Mouse (Mus musculus): ENCODE data around the gene Sytl3.
"Not testable (repeated sequence)": the region's sequence is repeated elsewhere in the genome, so short reads cannot be mapped to it uniquely, and the experiment has no call there.

Gene Sytl3

GRCm38 (mm10) chr17:6696521-6696920 lies 37.6 kb downstream of the Sytl3 start:
- DNase-seq: not testable (repeated sequence)

DNA sequence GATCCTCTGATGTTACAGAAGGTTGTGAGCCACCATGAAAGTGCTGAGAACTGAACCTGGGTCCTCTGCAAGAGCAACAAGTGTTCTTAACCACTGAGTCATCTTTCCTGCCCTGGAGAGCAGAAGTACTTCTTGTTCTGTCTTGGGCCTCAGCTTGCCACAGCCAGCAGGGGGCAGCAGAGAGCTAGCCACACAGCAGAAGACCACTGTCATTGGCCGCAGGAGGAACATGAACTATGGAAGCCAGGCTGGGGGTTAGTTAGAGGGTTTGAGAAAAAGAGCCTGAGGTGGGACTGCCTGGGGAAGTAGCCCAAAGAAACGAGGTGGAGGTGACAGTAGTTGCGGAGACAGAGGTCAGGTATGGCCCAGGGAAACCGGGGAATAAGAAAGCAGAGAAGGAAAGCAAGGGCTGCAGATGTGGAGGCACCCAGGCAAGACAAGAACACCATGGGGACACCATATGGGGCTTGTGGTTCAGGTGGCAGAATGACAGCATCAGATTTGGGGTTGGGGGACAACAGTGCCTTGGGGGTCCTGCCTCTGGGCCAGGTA lies 38.4 kb downstream of the Sytl3 start:
- peak; percentile 70 for DNase-seq

- DNase-seq: not testable (repeated sequence)
Observed at GRCm38 (mm10) chr17:6699502-6699901, 40.6 kb downstream of the Sytl3 start.

DNA sequence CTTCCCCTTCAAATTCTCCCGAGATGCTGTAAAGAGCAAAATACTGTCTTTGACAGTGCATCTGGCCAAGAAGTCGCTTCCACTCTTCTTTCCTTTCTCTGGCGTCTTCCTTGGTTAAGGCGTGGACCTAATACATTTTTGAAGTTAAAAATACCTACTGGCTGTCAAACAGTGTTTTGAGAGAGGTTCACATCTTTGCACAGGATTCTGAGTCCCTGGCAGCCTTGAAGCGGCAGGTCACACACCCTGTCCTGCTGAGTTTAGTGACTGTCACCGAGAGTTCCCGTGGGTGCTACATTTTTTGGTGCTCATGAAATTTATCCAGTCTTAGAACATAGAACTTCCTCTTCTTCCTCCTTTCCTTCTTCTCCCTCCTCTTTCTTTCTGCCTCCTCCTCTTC lies 41.2 kb downstream of the Sytl3 start:
- DNase-seq: not testable (repeated sequence)

GRCm38 (mm10) chr17:6702625-6703221 lies 43.8 kb downstream of the Sytl3 start:
- DNase-seq: not testable (repeated sequence)

DNA sequence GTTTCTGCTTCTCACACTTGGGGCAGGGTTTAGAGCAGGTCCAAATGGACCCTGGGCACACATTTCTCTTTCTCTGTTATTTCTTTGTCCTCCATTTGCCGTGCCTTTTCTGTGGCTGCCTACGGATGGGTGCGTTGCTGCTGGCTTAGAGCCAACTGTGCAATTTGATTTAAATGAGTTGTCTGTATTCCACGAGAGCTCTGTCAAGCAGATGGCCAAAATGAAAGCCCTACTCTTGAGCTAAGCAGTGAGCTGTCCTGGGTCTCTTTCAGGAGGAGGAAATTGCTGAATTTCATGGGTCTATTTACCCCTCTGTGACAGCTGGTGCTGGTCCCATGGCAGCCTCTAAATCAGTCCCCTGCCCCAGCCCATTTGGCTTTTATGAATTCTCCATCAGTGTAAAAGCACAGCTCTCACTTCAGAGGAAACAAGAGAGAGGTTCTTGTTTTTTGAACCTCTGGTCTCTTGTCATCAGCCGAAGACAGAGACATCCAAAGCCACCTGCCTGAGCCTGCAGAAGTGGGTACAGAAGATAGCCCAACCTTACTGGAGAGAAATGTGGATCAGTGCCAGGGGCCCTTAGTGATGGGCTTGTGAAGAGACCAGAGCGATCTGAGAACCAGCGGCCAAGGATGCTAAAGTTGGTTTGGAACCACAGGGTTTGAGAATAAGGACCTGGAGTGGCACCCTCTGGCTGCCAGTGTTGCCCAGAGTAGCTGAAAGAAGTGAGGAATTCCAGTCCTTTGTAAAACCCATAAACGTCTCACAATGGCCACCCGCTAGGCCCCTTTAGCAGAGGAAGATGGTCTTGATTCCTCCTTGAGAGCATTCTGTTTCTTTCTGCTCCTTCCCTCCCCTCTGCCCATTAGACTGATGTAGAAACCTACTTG lies 44.7 kb downstream of the Sytl3 start:
- DNase-seq: not testable (repeated sequence)

DNA sequence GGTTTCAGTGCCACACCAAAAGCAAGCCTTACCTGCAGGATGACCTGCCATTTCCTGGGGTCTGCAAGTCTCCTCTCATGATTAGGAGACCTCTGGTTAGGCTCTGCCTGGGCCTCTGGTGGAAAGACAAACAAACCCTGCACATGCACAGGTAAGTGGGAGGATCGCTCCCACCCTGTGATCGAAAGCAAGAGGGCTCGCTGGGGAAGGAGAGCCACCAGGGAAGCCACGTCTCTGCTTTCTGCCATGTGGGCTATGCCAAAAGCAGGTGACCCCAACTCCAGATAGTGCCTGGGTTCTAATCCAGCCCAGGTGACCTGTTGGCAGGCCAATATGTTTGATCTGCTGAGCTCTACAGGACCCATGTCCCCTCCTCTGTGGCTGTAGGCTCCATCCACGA lies 47.6 kb downstream of the Sytl3 start:
- DNase-seq: not testable (repeated sequence)

DNA sequence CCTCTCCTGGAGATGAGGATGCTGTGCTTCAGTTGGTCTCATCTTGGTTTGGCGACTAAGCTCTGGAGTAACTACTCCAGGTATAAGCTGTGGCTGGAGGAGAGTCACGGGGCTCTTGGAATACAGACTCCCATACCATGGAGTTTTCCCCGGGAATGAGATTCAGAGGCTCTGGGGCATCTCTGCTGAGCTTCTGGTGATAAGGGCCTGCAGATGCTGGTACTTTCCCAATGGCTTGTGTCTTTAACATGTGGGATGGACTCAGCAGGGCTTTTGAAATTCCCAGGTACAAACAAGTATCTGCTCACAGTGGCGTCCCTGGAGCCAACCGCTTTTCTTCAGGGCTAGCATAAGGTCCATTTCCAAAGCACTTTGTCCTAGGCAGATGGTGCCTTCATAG lies 48.5 kb downstream of the Sytl3 start:
- not testable (repeated sequence) for DNase-seq

DNA sequence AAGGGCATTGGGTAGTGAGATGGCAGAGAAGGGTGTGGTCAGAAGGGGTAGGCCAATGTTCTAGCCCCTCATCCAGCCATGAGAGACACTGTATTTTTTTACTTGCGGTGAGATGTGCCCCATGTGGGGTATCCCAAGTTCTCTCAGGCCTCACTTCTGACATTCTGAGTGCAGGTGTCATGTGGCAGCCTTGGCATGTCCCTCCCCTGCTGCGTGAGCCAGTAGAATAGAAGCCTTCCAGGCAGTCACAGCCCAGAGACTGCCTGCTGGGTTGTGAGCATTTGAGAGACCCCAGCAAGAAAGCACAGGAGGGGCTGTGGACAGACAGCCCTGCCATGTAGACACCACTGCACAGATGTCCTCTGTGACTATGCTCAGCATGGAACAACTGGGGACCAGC lies 49.3 kb downstream of the Sytl3 start:
- DNase-seq: not testable (repeated sequence)

DNA sequence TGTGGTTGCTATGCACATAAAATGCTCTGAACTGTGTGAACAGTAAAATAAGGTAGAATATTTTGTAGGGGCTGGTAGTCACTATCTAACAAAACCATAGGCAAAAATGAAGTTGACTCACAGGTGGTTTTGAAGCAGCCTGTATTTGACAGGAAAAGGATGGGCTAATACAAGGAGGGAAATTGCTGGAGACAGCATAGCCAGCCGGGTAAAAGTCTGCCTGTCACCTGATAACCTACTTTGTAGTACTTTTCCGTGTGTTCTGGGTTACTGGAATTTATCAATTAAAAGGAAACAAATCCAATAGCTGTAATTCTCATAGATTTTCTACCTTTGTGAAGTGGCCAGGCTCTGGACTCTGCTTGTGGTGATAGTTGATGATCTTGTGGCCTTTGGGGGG lies 54.6 kb downstream of the Sytl3 start:
- DNase-seq: not testable (repeated sequence)

DNA sequence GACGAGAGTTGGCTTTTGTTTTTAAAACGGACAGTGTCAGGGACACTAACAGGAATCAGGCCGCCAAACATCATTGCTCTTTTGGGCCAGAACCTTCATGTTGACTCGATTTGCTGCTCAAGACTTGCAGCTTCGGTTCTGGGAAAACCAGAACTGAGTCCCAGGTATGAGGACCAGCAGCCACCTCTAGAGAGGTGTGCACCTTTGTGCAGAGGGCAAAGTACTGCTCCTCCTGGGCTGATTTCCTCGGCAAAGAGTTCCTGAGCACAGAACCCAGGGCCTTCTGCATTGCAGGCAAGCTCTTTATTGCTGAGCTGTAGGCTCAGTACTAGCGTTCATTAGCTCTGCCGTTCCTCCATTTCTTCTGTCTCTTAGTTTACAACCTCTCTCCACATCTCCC lies 55.1 kb downstream of the Sytl3 start:
- not testable (repeated sequence) for DNase-seq

- DNase-seq: peak; percentile 84
Observed at GRCm38 (mm10) chr17:6727996-6728610, 69.2 kb downstream of the Sytl3 start.

DNA sequence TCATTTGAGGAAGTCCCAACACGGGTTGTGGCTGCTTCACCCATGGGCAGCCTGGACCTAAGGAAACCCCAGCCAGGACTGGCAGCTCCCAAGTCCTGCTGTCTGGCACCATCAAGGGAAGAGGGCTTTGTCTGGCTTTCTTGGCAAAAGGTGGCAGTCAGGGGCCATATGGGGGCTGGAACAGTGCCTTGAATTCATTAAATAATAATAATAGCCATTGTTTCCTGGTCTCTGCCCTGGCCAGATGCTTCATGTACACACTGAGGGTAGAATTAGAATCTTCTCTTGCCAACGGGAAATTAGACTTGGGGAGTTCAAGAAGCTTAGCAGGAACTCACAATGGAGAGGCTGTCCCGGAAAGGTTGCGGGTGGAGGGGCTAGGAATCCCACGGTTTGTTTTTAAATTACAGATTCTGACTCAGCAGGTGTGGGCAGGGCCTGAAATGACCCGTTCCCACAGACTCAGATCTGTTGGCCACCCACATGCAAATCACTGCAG lies 70.4 kb downstream of the Sytl3 start:
- no peak for DNase-seq

DNA sequence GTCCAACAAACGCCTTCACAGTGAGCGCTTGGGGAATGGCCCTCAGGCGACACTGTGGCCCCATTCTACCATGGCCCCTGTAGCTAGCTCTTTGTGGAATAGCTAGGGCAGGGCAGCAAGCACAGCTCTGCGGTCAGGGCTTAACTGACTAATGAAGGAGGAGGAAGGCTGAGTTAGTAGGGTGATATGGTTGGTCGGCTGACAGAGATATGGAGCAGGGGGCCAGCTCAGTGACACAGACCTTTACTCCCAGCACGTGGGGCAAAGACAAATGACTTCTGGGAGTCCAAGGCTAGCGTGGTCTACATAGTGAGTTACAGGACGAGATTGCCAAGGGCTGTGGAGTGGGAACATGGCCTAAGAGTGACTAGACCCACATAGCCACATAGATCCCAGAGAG lies 72.2 kb downstream of the Sytl3 start:
- DNase-seq: no peak

DNA sequence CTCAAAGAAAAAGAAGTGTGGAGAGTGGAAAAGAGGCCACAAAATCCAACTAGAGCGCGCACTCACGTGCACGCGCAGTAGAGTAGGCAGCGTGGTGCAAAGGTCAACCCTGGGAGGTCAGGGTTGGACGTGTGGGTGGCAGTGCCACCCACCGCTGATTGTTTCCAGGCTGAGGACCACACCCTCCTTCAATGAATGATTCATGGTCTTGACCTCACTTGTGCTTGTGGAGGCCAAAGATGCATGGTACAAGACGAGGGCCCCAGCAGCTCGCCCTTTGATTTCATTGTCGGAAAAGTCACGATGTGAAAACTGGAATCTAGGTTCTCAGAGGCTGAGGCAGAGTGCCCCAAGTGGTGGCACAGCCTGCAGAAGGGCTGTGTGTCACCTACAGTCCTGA lies 72.7 kb downstream of the Sytl3 start:
- DNase-seq: no peak

GRCm38 (mm10) chr17:6732665-6733064 lies 73.8 kb downstream of the Sytl3 start:
- peak; percentile 3 for DNase-seq

- peak; percentile 11 for DNase-seq
Observed at GRCm38 (mm10) chr17:6733322-6733875, 74.5 kb downstream of the Sytl3 start.

DNA sequence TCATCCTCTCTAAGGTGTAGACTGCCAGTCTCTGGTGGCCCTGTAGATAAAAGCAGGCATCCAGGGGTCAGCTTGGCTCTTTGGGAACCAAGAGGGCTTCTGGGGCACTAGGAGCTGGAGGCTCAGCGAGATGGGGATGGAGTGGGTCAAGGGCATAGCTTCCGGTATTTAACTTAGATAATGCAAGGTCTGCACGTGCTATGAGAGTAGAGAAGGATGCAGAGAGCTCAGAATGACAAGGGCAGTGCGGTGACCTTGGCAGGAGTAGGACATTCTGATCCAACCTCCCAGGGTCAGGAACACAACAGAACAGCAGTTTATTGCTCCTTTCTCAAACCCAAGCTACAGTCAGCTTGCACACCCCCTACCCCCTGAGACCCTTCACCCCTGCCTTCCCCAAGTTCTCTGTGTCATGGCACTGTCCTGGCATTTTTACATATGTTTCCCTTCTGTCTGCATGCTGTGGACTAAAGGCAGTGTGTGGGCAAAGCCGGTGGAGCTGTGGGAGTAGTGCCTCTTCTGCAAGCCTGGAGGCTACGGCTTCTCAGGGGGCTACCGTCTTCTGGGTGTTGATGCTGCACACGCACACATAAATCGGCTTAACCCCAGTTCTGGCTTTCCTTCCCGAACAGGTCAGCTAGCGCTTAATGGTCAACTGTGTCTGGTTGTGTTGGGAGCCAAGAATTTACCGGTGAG lies 76.0 kb downstream of the Sytl3 start:
- DNase-seq: peak; percentile 20

DNA sequence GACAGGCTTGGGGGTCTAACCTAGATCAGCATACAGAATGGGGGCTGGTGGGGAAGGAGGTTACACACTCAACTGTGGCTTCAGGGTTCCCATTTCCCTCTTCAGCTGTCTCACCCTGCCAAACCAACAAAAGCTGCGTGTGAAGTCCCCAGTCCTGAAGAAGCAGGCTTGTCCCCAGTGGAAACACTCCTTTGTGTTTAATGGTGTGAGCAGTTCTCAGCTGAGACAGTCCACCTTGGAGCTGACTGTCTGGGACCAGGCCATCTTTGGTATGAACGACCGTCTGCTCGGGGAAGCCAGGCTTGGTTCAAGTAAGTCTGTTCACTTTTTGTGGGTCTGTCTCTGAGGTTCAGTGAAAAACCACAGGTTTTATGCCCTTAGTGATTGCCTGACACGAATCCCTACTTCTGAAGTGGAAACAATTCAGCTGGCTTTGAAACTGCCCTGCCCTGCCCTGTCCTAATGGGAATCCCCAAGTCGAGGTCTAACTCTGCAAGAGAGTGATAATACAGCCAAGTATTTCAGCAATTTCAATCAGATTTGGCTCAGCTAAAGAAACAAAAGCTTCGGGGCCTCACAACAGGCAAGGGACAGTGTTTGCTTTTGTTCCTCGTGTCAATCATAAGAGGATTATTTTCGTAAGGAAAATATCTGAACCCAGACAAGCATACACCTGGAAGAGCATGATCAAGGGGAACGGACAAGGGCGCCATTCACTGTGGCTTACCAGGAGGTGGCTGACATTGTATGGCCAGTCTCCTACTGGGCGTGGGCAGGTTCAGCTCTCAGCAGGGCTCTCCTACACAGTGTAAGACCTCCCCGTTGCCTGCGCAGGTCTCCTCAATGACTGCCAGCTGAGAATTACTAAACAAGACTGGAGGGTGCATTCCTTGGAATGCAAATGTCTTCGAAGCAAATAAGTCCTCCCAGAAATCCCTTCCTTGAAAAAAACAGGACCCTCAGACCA lies 77.7 kb downstream of the Sytl3 start:
- peak; percentile 12 for DNase-seq

DNA sequence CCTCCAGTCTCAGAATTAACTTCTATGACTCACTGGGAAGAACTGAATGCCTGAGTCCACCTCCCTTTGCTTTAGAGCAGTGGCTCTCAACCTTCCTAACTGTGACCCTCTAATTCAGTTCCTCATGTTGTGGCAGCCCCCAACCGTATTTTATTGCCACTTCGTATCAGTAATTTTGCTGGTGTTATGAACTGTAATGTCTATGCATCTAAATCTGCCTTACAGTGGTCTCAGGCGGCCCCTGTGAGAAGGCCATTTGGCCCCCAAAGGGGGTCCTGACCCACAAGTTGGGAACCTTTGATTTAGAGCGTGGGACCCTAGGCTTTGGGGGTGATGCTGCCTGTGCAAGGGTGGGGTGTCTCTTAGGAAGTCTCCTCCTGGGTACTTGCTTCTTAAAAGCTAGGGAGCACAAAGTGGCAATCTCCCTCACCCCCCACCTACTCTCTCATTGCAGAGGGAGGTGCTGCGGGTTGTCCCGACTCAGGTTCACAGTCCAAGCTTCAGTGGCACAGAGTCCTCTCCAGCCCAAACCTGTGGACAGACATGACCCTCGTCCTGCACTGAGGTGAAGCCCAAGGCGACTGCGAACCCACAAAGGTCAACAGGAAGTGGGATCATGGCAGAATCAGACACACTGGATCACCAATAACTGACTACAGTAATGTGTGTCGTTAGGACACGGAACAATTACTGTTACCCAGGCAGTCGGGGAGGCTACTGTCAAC lies 78.5 kb downstream of the Sytl3 start:
- DNase-seq: peak; percentile 31
